Mouse (Mus musculus) MEL-GATA-1-ER (cell line): ENCODE data around the gene Tfcp2.

Experiments used
- DNase-seq: peaks from one replicate; pipeline ENCODE4 v3.0.0-alpha.2; 2012; ENCODE audit warnings: low read depth; ENCODE audit errors: extremely low read depth

Tfcp2 gene

GRCm38 (mm10) chr15:100448572-100448971, 103.2 kb downstream of the Tfcp2 start:
- no peak for DNase-seq
